Mouse (Mus musculus): Measurements from ENCODE around the gene 1700016D06Rik.
"Not testable (repeated sequence)": the region's sequence is repeated elsewhere in the genome, so short reads cannot be mapped to it uniquely, and the experiment has no call there.

1700016D06Rik gene

DNA sequence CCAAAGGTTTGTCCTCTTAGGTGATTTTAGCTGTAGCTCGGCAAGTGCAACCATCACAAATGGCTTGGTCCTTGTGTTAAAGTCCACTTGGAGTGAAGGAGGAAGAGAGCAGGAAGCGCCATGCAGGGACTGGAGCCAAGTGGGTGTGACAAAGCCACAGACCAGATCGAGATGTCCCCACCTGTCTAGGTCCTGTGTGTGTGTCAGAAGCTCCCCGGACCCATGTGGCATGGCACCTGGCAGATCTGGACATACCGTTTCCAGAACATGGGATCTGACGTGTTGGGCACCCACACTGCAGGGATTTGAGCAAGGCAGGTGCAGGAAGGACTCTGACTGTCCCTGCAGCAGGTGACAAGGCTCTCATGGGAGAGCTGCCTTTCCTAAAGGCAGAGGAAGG, 565 bp upstream of the 1700016D06Rik start:
- DNase-seq (ENCODE audit: low read depth) = no peak

DNA sequence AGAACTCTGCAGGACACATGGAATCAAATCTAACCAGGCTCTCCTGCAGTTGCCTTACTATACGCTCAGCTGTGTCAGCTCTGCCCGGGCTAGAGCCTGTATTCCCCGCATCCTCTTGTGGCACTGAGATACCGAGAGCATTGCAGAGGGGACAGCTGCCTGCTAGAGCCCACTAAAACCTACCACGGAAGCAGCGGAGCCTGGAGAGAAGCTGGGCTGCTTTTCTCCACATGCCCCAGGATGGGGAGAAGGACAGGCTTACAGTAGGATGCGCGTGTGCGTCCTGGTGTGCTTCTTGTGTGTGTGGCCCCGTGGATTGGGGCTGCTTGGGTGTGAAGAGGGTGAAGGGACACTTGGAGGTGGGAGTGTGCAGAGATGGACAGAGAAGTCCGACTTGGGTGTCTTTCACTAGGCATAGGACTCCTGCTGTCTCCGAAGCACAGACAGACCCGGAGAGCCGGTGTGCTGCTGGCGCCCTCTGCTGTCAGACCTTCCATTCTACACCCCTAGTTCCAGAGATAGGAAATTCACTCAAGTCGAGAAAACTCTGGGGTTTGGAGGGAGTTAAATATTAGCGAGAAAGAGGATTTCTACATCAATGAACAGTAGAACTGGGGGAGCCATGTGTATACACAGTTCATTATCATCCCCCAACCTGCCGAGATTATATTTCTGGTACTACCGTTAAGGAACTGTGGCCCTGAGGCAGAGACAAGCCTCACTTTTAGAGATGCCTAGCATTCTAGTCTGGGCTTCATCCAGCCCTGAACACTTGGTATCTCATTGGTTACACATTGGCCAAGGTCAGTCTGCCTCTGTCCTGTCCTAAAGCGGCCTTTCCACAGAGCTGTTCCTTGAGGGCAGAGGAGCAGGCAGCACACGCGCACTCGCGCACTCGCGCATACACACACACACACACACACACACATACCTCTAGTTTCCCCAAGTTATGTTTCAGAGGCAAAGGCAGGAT, 517 bp downstream of the 1700016D06Rik start:
- DNase-seq (ENCODE audit: low read depth) = peak; percentile 29

DNA sequence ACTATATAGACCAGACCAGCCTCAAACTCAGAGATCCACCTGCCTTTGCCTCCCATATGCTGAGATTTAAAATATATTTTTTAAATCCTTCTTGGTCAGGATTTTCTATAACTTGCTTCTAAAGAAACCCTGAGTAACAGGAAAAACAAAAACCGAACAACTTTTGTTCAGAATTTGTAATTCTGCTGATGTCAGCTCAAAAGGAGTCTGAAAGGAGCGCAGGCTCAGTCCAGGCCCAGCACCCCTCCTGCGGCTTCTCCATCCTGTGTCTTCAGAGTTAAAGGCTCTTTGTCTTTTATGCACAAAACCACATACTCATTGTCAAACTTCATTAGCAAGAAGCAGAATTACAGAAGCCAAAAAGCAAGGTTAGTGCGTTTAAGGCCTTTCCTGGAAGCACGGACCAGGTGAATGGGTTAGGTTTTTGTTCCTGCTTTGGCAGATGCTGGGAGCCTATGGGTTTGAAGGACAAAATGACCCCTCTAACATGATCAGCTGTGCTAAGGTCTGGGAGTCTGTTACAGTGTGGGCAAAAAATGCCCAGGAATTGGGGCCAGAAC, 1.3 kb downstream of the 1700016D06Rik start:
- no peak for DNase-seq (ENCODE audit: low read depth)

DNA sequence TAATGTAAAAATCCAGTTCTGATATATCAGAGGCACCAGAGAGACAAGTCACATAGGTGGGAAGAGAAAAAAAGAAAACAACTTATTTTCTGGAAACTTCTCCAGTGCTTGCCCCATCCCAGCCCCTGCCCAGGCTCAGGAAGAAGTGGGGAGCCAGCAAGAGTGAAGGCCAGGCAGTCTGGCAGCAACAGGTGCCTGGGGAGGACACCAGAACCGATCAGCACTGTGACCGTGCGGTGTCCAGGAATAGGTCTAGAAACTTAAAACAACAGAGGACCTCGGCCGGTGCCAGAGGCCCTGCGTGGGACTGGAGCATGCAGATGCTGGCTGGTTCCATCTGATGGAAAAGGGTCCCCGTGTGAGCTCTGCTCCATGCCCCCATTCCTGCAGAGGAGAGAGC, 3.4 kb downstream of the 1700016D06Rik start:
- DNase-seq (ENCODE audit: low read depth) = no peak

DNA sequence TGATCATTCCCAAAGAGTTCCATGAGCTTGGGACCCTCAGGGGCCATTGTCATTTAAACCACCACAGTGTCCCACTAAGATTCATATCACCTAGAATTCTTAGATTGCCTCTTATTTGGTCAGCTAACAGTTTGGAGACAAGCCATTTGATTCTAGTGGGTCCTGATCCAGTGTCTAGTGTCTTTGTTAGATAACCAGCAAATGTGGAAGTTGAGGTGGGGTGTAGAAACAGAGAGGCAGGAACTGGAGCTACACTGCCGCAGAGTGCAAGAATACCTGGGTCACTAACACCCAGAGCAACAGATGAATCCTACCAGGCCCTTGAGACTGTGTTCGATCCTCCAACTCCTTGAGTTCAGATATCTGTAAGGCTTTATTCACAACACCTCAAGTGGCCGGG, 4.7 kb downstream of the 1700016D06Rik start:
- no peak for DNase-seq (ENCODE audit: low read depth)

DNA sequence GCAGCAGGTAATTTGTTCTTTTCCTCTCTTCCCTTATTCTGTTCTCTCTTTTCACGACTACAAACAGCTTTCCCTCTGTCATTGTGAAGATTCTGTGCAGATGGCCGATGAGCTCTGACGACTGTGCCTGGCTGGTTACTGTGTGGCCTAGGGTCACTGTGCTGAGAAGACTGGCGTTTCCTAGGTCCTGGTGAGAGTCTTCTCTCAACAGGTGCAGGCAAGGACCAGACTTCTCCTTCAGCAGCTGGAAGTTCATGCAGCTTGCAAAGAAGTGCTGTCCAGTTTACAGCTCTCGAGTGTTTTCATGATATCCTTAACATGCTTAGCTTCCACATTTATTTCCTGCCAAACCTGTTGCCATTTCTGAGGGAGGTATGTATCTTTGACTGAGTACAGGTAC, 6.9 kb downstream of the 1700016D06Rik start:
- DNase-seq (ENCODE audit: low read depth) = no peak

DNA sequence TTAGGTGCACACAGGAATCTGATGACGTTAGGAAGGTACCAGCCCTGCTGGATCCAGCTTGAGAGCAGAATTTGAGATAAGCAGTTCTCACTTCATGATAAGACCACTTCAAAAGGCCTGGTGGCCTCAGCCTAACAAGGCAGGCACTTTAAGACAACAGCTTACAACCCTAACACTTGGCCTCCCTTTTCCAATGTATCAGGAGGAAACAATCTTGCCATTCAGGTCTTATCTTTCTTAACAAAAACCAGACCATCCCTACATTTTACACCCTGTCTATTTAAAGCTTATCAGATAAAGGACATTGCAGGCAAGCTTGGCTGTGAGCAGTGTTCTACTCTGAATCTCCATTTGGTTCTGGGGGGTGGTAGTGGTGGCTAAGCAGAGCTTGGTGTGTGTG, 8.4 kb downstream of the 1700016D06Rik start:
- DNase-seq (ENCODE audit: low read depth) = no peak

DNA sequence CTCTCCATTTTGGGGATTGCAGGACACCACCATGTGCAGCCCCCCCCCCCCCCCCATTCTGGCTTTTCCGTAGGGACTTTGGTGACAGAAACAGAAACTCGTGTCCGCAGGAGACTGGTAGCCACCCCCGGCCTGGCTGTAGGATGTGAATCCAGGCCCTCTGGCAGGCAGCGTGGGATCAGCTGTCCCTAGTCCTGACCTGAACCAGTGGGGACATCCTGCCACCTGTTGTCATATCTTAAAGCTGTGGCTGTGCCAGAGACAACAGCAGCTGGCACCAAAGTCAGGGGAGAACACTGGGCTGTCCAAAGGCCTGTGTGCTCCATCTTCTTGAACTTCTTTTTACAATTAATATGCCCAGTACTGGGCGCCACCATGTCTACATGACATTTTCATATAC, 9.1 kb downstream of the 1700016D06Rik start:
- DNase-seq (ENCODE audit: low read depth) = no peak

DNA sequence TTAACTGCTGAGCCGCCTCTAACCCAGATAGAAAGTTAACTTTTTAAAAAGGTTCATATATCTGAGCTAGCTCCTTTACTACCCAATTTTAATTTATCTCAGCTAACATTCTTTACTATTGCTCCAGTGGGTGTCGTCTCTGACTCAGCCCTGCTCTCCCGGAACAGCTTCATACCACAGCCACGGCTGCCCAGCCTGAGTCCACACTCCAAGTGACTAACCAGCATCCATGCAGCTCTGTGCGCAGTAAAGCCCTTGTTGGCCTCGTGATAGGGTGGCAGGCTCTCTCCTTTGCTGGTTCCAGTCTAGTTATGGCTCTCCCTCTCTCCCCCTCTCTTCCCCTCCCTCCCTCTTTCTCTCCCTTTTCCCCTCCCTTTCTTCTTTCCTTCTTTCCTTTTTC, 9.6 kb downstream of the 1700016D06Rik start:
- DNase-seq (ENCODE audit: low read depth) = peak; percentile 52

DNA sequence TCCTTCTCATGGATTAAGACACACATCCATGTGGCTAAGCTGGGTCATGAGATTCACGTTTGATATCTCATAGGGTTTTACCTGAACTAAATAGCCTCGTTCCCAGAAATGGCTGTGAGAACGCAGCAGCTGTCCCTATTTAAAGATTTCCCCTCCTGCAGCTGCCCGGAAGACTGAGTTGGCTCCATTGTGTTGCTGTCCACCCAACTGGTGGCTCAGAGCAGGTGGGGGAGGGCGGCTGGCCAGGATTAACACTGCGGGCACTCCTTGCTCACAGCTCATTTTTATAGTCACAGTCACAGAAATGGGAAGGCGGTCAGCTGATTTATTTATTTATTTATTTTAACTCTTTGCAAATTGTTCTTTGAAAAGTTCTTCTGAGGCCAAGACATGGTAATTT, 10.9 kb downstream of the 1700016D06Rik start:
- DNase-seq (ENCODE audit: low read depth) = no peak

DNA sequence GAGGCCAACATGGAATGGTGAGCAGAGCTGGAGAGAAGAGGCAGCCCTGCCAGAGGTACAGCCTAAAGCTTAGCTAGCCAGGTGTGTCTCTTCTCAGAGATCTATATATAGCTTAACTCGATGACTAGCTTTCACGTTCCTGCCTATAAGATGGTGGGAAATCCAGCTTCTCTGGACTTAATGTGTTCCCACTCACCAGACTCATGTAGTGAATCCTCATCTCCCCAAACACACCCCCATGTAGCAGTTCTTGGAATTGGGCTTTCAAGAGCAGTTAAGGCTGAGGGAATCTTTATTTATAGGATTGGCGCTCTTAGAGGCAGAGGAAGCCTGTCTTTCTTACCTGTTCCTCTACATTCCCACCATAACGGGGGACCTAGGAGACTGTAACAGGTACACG, 13.6 kb downstream of the 1700016D06Rik start:
- DNase-seq (ENCODE audit: low read depth) = no peak

DNA sequence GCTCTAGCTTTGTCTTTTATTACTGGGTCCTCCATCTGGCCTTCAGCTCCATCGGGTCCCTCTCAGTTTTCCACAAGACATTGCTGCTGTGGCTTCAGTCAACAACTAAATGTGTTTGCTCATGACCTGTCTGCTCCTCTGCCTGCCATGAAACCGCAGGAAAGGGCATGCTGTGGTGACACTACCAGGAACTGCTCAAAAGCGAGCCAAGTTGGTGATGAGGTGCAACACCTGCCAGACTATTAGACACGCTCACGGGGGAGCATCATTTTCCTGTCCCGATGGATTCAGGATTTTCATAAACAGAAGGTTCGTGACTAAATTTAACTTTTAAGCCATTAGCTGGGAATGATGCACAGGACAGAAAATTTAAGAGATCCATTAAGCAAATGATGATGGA, 16.3 kb downstream of the 1700016D06Rik start:
- DNase-seq (ENCODE audit: low read depth) = no peak

DNA sequence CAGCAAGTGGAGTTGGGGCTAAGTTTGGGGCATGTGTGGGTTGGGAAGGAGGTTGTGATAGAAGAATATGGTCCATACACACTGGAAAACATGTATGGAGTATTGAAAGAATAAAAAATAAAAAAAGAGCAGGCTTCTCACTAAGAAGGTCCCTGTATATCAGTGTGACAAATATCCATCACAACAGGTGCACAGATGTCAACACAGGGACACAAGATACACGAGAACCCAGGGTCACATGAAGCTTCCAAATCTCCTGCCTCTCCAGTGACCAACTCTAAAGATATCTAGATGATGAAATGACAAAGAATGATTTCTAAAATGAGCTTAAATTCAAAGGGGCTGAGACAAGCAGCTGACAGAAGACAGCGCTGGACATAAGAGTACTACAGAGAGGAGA, 32.6 kb downstream of the 1700016D06Rik start:
- no peak for DNase-seq (ENCODE audit: low read depth)

DNA sequence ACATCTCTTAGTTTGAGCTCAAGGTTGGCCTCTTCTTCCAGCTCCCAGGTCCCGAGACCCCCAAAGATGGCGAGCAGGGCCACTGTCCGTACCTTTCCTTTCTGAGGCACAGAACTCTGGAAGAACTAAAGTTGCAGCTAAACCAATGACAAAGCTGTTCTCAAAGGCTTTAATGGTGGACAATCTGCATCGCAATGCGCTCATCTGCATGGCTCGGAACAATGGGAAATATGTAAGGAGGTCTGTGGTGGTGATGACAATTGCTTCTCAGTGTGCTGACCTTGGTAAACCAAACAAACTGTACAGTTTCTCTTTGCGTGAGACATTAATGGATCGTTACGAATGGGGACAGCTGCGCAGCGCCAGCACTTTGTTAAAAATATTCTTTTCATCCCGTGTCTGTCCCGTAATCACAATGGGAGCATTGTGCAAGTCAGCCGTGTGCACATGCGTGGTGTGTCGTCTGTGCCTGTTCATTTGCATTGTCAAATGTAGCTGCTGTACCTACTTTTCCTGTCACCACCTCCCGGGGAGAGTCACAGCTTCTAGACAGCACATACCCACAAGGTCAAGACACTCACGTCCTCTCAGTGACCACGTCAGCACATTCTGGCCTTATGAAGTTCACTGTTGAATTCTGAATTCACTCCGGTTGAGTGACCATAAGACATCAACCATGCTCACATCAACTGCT, 34.7 kb downstream of the 1700016D06Rik start:
- not testable (repeated sequence) for DNase-seq (ENCODE audit: low read depth)

DNA sequence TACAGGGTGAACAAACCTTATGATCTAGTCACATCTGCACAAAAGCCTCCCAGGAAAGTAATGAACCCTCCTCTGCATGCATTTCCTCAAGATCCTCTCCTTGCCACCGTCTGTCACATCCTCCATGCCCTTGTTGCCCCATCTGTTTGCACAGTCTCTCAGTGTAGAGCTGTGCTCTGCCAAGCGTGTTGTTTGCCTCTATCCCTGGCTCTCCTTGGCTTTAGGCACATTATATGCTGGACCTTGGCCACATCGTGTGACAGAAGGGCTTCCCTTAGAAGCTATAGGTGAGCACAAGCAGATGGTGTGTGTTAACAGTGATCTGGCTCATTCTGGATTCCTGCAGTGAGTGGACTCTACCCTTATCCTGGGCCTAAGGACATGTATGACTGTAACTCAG, 38.9 kb downstream of the 1700016D06Rik start:
- DNase-seq (ENCODE audit: low read depth) = no peak

DNA sequence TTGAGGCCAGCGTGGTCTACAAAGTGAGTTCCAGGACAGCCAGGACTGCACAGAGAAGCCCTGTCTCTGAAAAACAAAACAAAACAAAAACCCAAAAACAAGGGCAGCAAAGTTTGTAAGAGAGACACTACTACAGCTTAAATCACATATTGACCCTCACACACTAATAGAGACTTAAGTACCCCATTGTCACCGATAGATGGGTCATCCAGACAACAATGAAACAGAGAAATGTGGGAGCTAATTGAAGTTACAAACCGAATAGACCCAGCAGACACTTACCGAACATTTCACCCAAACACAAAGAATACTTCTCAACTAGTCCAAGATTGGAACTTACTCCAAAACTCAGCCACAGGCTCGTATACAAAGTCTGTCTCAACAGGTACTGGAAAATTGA, 50.8 kb downstream of the 1700016D06Rik start:
- DNase-seq (ENCODE audit: low read depth) = no peak

DNA sequence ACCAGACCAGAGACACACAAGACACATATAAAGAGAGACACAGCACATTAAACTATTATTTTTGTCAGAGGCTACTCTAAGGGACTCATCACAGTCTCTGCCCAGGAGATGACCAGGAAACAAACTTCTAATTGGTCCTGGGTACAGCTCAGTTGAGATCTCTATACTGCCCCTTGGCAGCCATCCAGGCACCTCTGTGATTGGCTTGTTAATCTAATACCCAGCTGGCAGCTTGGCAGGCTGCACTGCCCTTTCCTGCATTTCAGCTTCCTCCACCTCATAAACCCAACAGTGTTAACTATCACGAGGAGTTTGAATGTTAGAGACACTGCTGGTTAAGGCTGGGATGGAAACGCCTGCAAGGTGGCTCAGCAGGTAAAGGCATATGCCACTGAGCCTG, 57.7 kb downstream of the 1700016D06Rik start:
- no peak for DNase-seq (ENCODE audit: low read depth)

DNA sequence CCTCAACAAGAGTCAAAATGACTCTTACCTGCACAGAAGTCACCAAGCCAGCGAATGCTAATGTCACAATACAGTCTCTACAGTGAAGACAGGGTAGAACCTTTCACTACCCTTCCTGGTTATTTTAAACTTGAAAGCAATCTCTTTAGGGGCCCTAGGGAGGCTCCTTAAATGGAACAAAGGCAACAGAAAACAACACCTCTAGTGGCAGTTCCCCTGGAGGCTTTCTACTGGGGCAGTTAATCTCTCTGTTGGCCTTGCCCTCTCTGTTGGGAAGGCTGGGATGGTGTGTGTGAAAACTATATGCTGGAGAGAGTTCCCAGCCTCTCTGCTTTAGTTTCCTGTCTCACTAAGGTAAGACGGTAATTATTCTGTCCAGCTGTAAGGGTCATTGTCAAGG, 60.3 kb downstream of the 1700016D06Rik start:
- DNase-seq (ENCODE audit: low read depth) = no peak

DNA sequence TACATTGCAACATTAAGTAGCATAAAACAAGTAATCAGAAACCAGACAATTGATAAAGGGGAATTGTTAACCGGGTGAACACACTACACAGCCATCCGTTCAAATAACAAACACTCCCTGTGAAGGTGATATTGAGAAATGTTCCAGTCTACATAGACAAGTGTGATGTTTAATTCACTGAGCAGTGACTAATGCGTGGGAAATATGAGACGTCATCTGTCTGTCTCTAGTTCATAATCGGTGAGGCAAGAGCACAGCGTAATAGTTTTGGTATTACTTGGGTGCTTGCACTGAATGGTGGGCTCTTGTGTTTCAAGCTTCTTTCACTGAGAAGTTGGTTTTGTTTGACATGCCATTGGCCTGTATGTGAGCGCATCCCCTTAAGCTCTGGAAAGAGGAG, 63.3 kb downstream of the 1700016D06Rik start:
- no peak for DNase-seq (ENCODE audit: low read depth)

DNA sequence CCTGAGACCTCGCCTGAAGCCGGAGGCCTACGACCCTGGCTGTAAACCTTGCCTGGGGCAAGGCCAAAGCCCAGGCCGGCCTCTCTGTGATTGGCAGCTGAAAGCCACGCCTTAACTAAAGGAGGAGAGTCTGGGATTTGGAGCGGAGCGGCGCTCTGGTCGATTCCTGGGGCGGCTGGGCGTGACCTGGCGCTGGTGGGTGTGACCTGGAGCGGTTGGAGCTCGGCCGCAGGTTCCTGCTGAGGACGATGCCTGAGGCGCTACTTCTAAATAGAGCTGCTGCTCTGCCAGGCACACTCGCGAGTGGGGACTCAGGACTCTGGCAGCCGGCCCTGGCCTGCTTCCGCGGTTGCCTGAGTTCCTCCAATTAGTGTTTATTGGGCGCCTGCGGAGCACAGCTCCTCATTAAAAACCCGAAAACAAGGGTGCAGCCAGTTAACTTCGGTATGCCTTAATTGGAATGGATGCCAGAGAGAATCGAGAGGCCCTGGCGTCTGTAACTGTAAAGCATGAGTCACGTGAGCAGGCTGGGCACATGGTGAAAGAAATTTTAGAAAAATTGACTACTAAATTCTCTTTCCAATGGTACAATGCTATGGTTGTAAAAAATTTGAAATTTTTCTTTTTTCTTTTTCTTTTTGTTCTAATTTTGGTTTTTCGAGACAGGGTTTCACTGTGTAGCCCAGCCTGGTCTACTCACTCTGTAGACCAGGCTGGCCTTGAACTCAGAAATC, 64.4 kb downstream of the 1700016D06Rik start:
- DNase-seq (ENCODE audit: low read depth) = peak; percentile 85

DNA sequence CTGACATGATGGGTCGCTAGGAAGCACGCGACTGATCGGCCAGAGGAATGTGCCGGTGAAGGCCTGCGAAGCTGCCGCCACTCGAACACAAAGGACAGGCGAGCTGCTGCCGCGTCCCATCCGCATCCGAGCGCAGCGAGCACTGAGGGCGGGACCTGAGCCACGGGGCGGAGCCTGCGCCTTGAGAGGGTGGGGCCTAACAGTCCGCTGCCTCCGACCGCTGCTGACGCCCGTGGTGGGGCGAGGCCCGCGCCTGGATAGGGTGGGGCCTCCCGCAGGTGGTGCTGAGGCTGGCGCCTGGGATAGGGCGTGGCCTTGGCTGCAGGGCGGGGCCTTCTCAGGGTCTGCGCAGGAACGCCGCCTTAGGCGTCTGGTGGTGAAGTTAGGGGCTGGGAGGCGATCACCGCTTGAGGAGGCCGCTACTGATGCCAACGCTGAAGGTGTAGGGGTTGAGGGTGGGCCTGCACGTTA, 65.2 kb downstream of the 1700016D06Rik start, which contains the start of gene Ankrd10:
TSS of gene Ankrd10 (minus strand) at position 147 of the 471 bp plus-strand sequence.
- DNase-seq (ENCODE audit: low read depth) = peak; percentile 84

DNA sequence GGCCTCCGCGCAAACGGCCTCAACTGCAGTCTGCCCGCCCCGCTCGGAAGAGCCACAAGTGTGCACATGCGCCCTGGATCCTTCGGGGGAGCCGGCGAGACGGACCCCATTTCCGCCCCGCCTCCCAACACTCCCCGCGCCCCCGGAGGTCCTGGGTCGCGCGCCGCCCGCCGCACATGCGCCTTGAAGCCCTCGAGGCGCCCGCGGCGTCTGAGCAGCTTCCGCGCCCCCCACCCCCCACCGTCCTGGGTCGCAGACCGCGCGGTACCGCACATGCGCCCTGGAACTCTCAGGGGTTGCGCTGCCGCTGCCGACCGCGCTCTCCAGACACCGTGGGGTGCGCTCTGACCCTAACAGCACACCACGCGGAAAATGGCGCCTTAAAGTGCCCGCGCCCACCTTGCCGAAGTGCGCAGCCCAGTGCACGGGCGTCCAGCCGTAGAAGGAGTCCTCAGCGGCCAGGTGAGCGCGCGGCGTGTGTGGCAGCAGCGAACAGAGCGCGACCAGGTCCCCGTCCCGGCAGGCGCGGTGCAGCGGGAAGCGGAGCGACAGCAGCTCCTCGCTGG, 65.8 kb downstream of the 1700016D06Rik start:
- DNase-seq (ENCODE audit: low read depth) = no peak

Data from fibroblast of lung, adult 2 months (primary cell).